Mouse (Mus musculus) liver, adult 2 months (tissue): Measurements from ENCODE around the gene Cfap161.

Experiments
- CTCF ChIP-seq: fragments of 200-500 bp; IDR thresholded peaks from 2 replicates; pipeline ENCODE4 v1.5.1; 2011; ENCODE audit warnings: low read depth, low read length, control low read depth
- POLR2A ChIP-seq: fragments of 200-500 bp; IDR thresholded peaks from 2 replicates; pipeline ENCODE4 v1.6.1; 2011; ENCODE audit warnings: low read length, control low read depth; ENCODE audit not compliant: insufficient read depth; ENCODE audit errors: extremely low read depth

DNA sequence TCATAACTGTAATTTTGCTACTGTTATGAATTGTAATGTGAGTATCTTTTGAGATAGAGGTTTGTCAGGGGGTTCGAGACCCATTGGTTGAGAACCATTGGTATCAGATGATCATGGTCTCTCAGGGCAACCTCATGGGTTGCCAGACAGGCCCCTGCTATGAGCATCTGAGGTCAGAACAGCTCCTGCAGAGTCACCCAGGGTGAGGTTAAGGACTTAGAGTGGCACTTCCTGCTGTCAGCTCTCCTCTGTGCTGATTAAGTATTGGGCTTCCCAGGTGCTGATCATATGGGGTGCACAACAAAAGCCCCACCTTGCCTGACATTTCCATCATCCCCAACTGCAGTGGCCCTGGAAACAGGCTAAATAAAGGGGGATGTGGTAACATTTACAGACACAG, 46.3 kb downstream of the Cfap161 start:
- no peak for TF ChIP-seq CTCF
- TF ChIP-seq POLR2A, result no peak
